Mouse (Mus musculus): ENCODE measurements at regions not wholly inside any gene's neighbourhood (a gene's known extent, or its start where the extent isn't known, plus 50 kb on each side); places are given as distances from the start of the nearest gene placed in this dataset.
A peak's percentile ranks its signal among the peaks of the same experiment; 100 is the strongest.

DNA sequence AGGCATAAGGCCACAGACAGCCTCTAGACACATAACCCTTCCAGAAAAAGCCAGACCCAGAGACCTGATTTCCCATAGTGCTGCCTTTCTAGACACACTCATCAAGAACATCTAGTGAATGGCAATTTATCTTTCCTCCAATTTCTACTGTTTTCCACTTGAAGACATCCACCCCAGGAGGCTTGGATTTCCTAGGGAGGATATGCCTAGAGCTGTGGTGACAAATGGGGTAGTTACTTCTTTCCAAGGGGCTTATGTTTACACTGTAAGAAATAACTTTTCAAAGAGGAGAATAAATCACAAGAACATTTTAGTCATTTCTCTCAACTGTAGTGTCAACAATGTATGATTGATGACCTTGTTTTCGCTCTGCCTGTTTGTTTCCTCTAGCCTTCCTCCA, 124.2 kb upstream of the St6gal2 start:
- Histone ChIP-seq H3K27me3 (no peaks in the 10 kb centered on the region), H3K4me1 (no peaks in the 10 kb centered on the region), H3K9me3 (no peaks in the 10 kb centered on the region), H3K27ac (replicated peaks) (no peak overlapping the region), H3K9ac (replicated peaks) (no peak overlapping the region), H3K4me3 (no peak overlapping the region), H3K4me2 (replicated peaks) (no peak overlapping the region), H3K36me3 (no peaks in the 10 kb centered on the region)
- no peak for ATAC-seq (ENCODE audit: low FRiP score, low read depth)
- 91% methylated on average over 1 of the region's 1 CpGs for WGBS

DNA sequence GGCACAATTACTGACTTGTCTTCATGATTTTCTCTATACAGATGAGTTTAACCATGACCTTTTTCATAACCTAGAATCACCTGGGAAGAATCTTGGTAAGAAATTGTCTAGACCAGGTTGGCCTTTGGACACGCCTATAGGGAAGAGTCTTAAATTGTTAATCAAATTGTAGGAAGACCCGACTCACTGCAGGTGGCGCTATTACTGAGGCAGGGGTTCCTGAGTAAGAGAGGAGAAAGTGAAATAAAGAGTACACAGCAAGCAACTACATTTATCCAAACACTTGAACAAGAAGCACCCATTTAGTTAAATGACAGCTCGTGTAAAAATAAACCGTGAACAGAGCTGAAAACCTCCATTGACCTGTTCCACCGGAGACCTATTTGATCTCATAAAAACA, 85.9 kb upstream of the St6gal2 start:
- no peaks in the 10 kb centered on the region for H3K4me1 ChIP-seq
- H3K27me3 ChIP-seq, result no peaks in the 10 kb centered on the region
- 79% methylated on average over 6 of the region's 6 CpGs for WGBS
- H3K36me3 ChIP-seq, result no peaks in the 10 kb centered on the region
- H3K27ac ChIP-seq (replicated peaks), result no peak overlapping the region
- H3K9ac ChIP-seq (replicated peaks), result no peak overlapping the region
- H3K4me3 ChIP-seq, result no peak overlapping the region
- no peak for ATAC-seq (ENCODE audit: low FRiP score, low read depth)
- no peaks in the 10 kb centered on the region for H3K9me3 ChIP-seq
- H3K4me2 ChIP-seq (replicated peaks), result no peak overlapping the region

DNA sequence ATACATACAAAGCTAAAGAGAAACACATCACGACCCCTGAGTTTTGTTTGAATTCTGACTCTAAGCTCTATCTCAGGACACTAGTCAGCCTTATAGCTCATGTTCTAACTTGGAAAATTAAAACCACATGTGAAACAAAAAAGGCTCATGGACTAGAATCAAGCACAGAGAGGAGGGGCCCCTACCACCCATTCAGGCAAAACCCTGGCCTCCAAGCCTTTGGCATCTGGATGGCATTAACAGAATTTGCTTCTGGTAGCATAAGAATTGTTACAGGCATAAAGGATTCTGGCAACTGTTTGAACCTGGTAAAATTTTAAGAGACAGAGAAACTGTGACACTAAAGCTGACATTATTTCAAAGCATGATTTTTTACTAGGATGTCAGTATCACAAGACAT, 78.1 kb upstream of the St6gal2 start:
- no peak for ATAC-seq (ENCODE audit: low FRiP score, low read depth)
- H3K27me3 ChIP-seq, result no peaks in the 10 kb centered on the region
- H3K4me3 ChIP-seq, result no peak overlapping the region
- H3K4me1 ChIP-seq, result no peaks in the 10 kb centered on the region
- H3K9me3 ChIP-seq, result no peaks in the 10 kb centered on the region
- 74% methylated on average over 1 of the region's 1 CpGs for WGBS
- no peaks in the 10 kb centered on the region for H3K36me3 ChIP-seq
- H3K9ac ChIP-seq (replicated peaks), result no peak overlapping the region
- 0 out of 2 replicates have a peak overlapping the region, but pooled peaks have one; percentile 20 for H3K27ac ChIP-seq (replicated peaks)
- H3K4me2 ChIP-seq (replicated peaks), result no peak overlapping the region

DNA sequence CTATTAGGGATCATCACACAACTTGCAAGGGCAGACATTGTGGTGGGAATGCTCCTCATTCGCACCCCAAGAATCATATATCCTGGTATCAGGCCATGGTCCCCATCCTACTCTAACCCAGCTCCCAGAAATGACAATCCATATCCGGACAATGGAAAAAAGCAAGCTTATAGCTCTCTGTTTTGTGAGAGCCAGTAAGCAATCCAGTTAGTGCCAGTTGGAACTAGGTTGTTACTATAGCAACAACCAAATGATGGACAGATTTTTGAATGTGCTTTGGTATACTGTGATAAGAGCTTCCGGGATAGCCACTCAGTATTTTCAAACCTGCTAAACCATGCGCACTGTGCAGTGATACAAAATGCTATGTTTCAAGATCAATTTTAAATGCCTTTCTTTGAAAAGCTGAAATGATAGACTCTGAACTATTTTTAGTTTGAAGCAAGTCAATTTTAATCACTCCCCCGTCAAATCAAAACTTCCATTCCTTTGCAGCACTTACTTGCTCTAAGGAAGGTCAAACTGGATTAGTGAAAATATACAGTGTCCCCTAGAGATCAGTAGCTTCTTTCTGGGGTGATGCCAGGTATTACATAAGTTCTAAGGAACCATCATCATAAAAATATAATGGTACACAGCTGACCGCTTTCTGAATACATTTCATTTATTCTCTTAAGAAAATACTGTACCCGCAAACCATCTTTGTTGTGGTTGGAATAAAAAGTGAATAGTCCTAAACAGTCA, 77.5 kb upstream of the St6gal2 start:
- Histone ChIP-seq H3K9ac (replicated peaks) (no peak overlapping the region), H3K4me2 (replicated peaks) (no peak overlapping the region), H3K27ac (replicated peaks) (0 out of 2 replicates have a peak overlapping the region, but pooled peaks have one; percentile 20), H3K27me3 (no peaks in the 10 kb centered on the region), H3K9me3 (no peaks in the 10 kb centered on the region), H3K4me1 (no peaks in the 10 kb centered on the region), H3K36me3 (no peaks in the 10 kb centered on the region), H3K4me3 (no peak overlapping the region)
- ATAC-seq (ENCODE audit: low FRiP score, low read depth), result peak; percentile 73
- 80% methylated on average over 7 of the region's 7 CpGs for WGBS
